Mouse (Mus musculus): ENCODE data around the gene Ddx4. TPM values are rescaled to one million over a fixed set of nuclear protein-coding genes. Genes with fewer than 3 reads are reported as not detected.

Gene Ddx4
- polyA plus RNA-seq, 1 experiment from 2014 or later, result 0.49 TPM

DNA sequence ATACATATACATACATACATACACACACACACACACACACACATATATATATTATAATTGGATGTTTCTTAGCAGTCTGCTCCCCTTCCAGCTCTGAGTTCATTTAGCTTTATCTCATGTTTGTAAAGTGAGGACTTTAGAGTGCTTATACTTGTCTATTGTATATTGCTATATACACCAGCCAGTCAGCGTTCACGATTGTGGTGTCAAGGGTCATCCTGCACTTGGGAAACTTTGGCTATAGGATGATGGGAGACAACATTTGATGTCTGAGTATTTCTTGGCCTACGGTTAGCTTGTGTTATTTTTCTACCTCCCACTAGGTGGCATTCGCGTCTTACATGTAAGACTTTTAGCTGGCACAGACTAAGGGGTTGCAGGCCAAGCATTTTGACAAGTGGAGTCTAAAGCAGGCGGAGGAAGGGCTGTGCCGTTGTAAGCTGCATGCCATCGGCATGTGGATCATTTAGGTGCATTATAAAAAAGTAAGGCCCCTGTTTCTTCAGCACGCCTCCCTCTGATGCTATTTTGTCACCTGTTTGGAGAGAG, 21.7 kb upstream of the Ddx4 start:
- Histone ChIP-seq H3K27ac (ENCODE audit: low read length) (no peak overlapping the region), H3K9me3 (ENCODE audit: control insufficient read depth, low read depth, low read length) (no peaks in the 10 kb centered on the region), H3K9ac (replicated peaks; ENCODE audit: low read depth, low read length) (no peak overlapping the region), H3K4me3 (ENCODE audit: low read depth, low read length) (no peak overlapping the region), H3K36me3 (ENCODE audit: control insufficient read depth, insufficient read depth, low read length) (no peaks in the 10 kb centered on the region; the same call in 1 of the 2 replicates), H3K4me1 (ENCODE audit: control insufficient read depth, insufficient read depth, low read length) (0 out of 2 replicates have a peak, but pooled peaks cover 3% of the 10 kb centered on the region), H3K27me3 (ENCODE audit: control insufficient read depth, insufficient read depth, low read length) (no peaks in the 10 kb centered on the region), H3K4me2 (replicated peaks; ENCODE audit: low read depth, low read length) (no peak overlapping the region)
- peak; percentile 79; the same call in 1 of the 2 replicates for ATAC-seq (ENCODE audit: insufficient number of reproducible peaks, insufficient read depth, low FRiP score, low read depth)
- 11% methylated on average over 9 of the region's 9 CpGs for WGBS

DNA sequence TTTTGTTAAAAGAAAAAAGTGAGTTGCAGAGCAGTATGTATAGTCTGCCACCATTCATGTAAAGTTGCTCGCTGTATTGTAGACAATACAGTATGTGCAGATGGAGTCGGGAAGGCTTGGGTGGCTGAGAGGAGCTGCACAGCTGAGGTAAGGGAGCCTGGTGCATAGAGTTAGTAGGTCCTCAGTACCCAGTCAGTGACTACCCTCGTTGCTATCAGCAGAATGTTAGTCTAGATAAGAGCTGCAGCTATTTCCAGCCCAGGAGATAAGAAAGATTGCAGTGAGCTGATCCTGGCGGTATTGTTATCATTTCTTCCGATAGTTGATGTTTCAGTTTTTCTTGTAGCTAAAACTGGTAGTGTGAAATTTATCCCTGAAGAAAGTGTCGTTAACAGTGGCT, 20.5 kb upstream of the Ddx4 start:
- 61% methylated on average over 6 of the region's 6 CpGs for WGBS
- no peak overlapping the region for H3K27ac ChIP-seq (ENCODE audit: low read length)
- H3K9me3 ChIP-seq (ENCODE audit: control insufficient read depth, low read depth, low read length), result no peaks in the 10 kb centered on the region
- 0 out of 2 replicates have a peak, but pooled peaks cover 3% of the 10 kb centered on the region for H3K4me1 ChIP-seq (ENCODE audit: control insufficient read depth, insufficient read depth, low read length)
- no peak overlapping the region for H3K9ac ChIP-seq (replicated peaks; ENCODE audit: low read depth, low read length)
- no peaks in the 10 kb centered on the region for H3K27me3 ChIP-seq (ENCODE audit: control insufficient read depth, insufficient read depth, low read length)
- no peaks in the 10 kb centered on the region; the same call in 1 of the 2 replicates for H3K36me3 ChIP-seq (ENCODE audit: control insufficient read depth, insufficient read depth, low read length)
- H3K4me3 ChIP-seq (ENCODE audit: low read depth, low read length), result no peak overlapping the region
- no peak overlapping the region for H3K4me2 ChIP-seq (replicated peaks; ENCODE audit: low read depth, low read length)
- ATAC-seq (ENCODE audit: insufficient number of reproducible peaks, insufficient read depth, low FRiP score, low read depth), result no peak

DNA sequence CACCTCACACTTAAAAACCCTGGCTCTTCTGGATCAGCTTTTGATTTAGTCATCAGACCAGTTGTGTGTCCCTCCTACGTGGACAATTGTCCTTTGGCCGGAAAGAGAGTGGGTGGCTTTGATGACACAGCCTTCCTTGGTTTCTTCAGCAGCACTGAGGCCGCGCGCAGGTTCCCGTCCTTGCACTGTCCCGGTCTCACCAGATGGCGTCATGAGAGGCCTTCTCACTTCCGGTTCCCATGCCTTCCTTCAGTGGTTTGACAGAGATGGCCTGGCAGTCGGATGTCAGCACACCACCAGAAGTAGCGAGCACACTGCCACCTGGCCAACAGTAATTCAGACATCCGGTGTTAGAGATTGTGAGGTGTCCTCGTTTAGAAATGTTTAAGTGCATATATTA, 19.4 kb upstream of the Ddx4 start:
- no peak overlapping the region for H3K27ac ChIP-seq (ENCODE audit: low read length)
- H3K36me3 ChIP-seq (ENCODE audit: control insufficient read depth, insufficient read depth, low read length), result no peaks in the 10 kb centered on the region; the same call in 1 of the 2 replicates
- 69% methylated on average over 13 of the region's 13 CpGs for WGBS
- H3K27me3 ChIP-seq (ENCODE audit: control insufficient read depth, insufficient read depth, low read length), result no peaks in the 10 kb centered on the region
- no peak overlapping the region for H3K4me3 ChIP-seq (ENCODE audit: low read depth, low read length)
- H3K4me1 ChIP-seq (ENCODE audit: control insufficient read depth, insufficient read depth, low read length), result 0 out of 2 replicates have a peak, but pooled peaks cover 3% of the 10 kb centered on the region
- H3K9ac ChIP-seq (replicated peaks; ENCODE audit: low read depth, low read length), result no peak overlapping the region
- no peaks in the 10 kb centered on the region for H3K9me3 ChIP-seq (ENCODE audit: control insufficient read depth, low read depth, low read length)
- no peak overlapping the region for H3K4me2 ChIP-seq (replicated peaks; ENCODE audit: low read depth, low read length)
- no peak for ATAC-seq (ENCODE audit: insufficient number of reproducible peaks, insufficient read depth, low FRiP score, low read depth)

DNA sequence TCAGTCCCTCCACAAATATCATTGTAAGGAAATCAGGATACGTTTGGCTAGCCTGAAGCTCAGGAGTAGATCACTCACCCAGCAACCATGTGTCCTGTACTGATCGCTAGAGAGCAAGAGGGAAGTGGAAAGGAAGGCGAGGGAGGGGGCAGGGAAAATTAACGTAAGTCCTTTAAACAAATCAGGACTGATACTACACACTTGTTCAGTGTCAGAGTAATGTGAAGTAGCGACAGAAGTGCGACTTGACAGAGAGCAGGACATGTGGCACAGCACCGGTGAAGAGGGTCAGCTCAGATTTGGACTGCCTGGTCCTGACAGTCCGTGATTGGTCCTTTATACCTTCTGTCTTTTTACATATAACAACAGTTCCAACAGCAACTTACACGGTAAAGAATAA, 14.9 kb upstream of the Ddx4 start:
- no peaks in the 10 kb centered on the region; the same call in 1 of the 2 replicates for H3K36me3 ChIP-seq (ENCODE audit: control insufficient read depth, insufficient read depth, low read length)
- no peak overlapping the region for H3K27ac ChIP-seq (ENCODE audit: low read length)
- no peaks in the 10 kb centered on the region for H3K4me1 ChIP-seq (ENCODE audit: control insufficient read depth, insufficient read depth, low read length)
- H3K4me2 ChIP-seq (replicated peaks; ENCODE audit: low read depth, low read length), result no peak overlapping the region
- 71% methylated on average over 9 of the region's 9 CpGs for WGBS
- no peak overlapping the region for H3K4me3 ChIP-seq (ENCODE audit: low read depth, low read length)
- no peak for ATAC-seq (ENCODE audit: insufficient number of reproducible peaks, insufficient read depth, low FRiP score, low read depth)
- no peaks in the 10 kb centered on the region for H3K9me3 ChIP-seq (ENCODE audit: control insufficient read depth, low read depth, low read length)
- no peak overlapping the region for H3K9ac ChIP-seq (replicated peaks; ENCODE audit: low read depth, low read length)
- no peaks in the 10 kb centered on the region for H3K27me3 ChIP-seq (ENCODE audit: control insufficient read depth, insufficient read depth, low read length)

DNA sequence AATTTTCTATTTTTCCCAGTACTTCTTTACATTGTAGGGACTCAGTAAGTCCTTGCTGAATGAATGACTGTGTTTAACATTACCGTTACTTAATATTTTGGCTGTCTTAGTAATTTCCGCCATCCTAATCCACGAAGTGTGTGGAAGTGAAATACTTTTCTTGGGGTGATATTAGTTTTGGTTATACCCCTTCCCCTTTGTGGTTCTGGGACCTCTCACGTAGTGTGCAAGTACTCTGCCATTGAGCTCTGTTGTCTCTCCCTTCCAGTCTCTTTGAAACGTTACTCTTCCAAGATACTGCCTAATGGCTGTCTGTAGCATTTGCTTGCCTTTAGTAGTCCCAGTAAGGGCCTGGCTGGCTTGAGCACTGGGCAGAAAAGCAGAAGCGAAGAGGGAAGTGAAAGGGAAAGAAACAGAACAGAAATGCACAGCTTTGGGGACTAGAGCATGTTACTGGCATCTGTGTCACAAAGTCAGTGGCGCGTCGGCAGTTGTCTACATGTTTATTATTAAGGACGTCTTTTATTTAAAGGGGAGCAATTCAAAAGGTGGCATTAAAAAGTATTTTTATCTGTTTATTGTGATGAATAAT, 14.3 kb upstream of the Ddx4 start:
- Histone ChIP-seq H3K4me2 (replicated peaks; ENCODE audit: low read depth, low read length) (no peak overlapping the region), H3K4me3 (ENCODE audit: low read depth, low read length) (no peak overlapping the region), H3K36me3 (ENCODE audit: control insufficient read depth, insufficient read depth, low read length) (no peaks in the 10 kb centered on the region; the same call in 1 of the 2 replicates), H3K4me1 (ENCODE audit: control insufficient read depth, insufficient read depth, low read length) (no peaks in the 10 kb centered on the region), H3K27ac (ENCODE audit: low read length) (no peak overlapping the region), H3K9me3 (ENCODE audit: control insufficient read depth, low read depth, low read length) (no peaks in the 10 kb centered on the region), H3K9ac (replicated peaks; ENCODE audit: low read depth, low read length) (no peak overlapping the region), H3K27me3 (ENCODE audit: control insufficient read depth, insufficient read depth, low read length) (no peaks in the 10 kb centered on the region)
- 90% methylated on average over 10 of the region's 10 CpGs for WGBS
- ATAC-seq (ENCODE audit: insufficient number of reproducible peaks, insufficient read depth, low FRiP score, low read depth), result no peak

DNA sequence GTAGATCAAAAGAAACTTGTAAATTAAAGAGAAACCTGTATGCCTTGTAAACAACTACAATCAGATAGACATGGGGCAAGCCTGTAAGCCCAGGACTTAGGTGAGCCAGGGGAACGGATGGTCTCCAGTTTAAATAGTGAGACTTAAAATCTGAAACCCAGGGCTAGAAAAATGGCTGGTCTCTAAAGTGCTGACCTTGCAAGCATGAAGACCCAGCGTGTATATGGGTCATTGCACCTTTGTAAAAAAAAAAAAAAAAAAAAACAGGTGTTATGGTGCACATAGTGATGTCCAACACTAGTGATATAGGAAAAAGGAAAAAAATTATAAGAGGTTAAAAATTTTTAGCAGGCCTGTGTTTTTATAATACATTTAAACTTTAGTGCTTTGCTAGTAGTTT, 9.4 kb upstream of the Ddx4 start:
- 76% methylated on average over 2 of the region's 2 CpGs for WGBS
- H3K27ac ChIP-seq (ENCODE audit: low read length), result no peak overlapping the region
- H3K4me2 ChIP-seq (replicated peaks; ENCODE audit: low read depth, low read length), result no peak overlapping the region
- H3K27me3 ChIP-seq (ENCODE audit: control insufficient read depth, insufficient read depth, low read length), result no peaks in the 10 kb centered on the region
- 0 out of 2 replicates have a peak, but pooled peaks cover 4% of the 10 kb centered on the region for H3K4me1 ChIP-seq (ENCODE audit: control insufficient read depth, insufficient read depth, low read length)
- no peak overlapping the region for H3K4me3 ChIP-seq (ENCODE audit: low read depth, low read length)
- no peak for ATAC-seq (ENCODE audit: insufficient number of reproducible peaks, insufficient read depth, low FRiP score, low read depth)
- H3K9ac ChIP-seq (replicated peaks; ENCODE audit: low read depth, low read length), result no peak overlapping the region
- no peaks in the 10 kb centered on the region for H3K9me3 ChIP-seq (ENCODE audit: control insufficient read depth, low read depth, low read length)
- no peaks in the 10 kb centered on the region for H3K36me3 ChIP-seq (ENCODE audit: control insufficient read depth, insufficient read depth, low read length)

DNA sequence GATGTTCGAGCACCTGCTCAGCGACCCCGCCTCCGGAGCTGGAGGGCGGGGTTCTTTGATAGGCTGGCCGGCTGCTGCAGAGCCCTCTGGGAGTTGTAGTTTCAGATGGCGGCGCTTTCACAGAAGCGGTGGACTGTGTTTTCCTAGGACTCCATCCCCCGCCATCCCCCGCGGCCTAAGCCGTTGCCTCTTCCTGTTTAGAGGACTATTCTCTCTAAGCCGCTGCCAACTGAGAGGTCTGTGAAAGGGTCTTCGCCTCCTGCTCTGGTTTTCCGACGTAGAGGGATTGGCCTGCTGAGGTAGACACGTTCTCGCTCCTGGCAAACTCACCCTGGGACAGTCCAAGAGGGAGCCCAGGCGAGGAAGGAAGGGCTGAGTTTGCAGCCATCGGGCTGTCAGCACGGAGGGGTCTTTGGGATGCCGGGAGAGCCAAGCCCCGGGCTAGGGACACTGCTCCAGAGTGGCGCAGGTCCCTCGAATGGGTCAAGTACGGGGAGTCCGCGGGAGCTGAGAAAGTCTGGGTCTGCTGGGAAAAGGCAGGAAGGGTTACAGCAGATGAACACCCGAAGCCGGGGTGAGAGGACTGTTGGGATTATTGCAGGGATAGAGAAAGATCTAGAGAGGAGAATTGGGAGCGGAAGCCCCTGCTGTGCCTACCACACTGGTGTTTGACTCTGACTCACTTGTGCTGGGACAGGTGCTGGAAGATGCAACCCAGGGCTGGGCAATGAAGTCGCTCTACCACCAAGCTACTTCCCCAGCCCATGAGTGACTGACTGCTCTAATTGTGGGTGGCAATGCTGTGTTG, 8.5 kb upstream of the Ddx4 start, which contains the start of gene Slc38a9:
Gene Slc38a9 (plus strand): TSS at position 178 of the 808 bp plus-strand sequence.
- 0 out of 2 replicates have a peak, but pooled peaks cover 4% of the 10 kb centered on the region for H3K4me1 ChIP-seq (ENCODE audit: control insufficient read depth, insufficient read depth, low read length)
- under 1% methylated on average over 33 of the region's 33 CpGs for WGBS

DNA sequence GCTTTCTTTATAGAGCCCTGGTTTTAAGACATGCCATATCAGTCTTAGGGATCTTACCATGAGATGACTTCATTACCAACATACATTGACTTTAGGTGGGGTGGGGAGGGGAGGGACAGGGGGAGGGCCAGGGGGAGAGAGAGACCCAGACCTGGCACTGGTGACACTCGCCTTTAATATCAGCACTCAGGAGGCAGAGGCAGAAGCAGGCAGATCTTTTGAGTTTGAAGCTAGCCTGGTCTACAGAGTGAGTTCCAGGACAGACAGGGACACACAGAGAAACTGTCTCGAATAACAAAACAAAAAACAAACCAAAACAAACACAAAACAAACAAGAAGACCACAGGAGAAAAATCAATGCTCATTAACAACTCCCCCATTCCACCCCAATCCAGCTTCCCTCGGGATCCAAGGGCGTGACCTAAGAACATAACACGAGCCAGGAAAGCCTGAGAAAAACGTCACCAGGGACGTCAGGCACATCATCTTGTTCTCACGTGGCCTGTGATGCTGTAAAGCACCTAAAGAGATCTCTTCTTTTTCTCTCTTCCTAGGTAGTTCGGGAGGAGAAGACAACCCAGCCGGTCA, 7.8 kb upstream of the Ddx4 start:
- WGBS, result 3% methylated on average over 10 of the region's 10 CpGs
- Histone ChIP-seq H3K36me3 (ENCODE audit: control insufficient read depth, insufficient read depth, low read length) (no peaks in the 10 kb centered on the region), H3K4me1 (ENCODE audit: control insufficient read depth, insufficient read depth, low read length) (0 out of 2 replicates have a peak, but pooled peaks cover 4% of the 10 kb centered on the region), H3K4me3 (ENCODE audit: low read depth, low read length) (peak overlapping the region; percentile 85), H3K4me2 (replicated peaks; ENCODE audit: low read depth, low read length) (peak overlapping the region; percentile 78), H3K27me3 (ENCODE audit: control insufficient read depth, insufficient read depth, low read length) (no peaks in the 10 kb centered on the region), H3K9ac (replicated peaks; ENCODE audit: low read depth, low read length) (0 out of 2 replicates have a peak overlapping the region, but pooled peaks have one; percentile 33), H3K9me3 (ENCODE audit: control insufficient read depth, low read depth, low read length) (no peaks in the 10 kb centered on the region), H3K27ac (ENCODE audit: low read length) (no peak overlapping the region)
- ATAC-seq (ENCODE audit: insufficient number of reproducible peaks, insufficient read depth, low FRiP score, low read depth), result peak; percentile 50; the same call in 1 of the 2 replicates

More for the DNA sequence above, 8.5 kb upstream of the Ddx4 start, which contains the start of gene Slc38a9:
- peak within 1 kb of the TSS; percentile 85 for H3K4me3 ChIP-seq (ENCODE audit: low read depth, low read length)
- peak within 1 kb of the TSS; percentile 78 for H3K4me2 ChIP-seq (replicated peaks; ENCODE audit: low read depth, low read length)
- H3K27ac ChIP-seq (ENCODE audit: low read length), result no peak within 1 kb of the TSS
- no peaks in the 10 kb centered on the region for H3K9me3 ChIP-seq (ENCODE audit: control insufficient read depth, low read depth, low read length)
- H3K9ac ChIP-seq (replicated peaks; ENCODE audit: low read depth, low read length), result peak within 1 kb of the TSS; percentile 76
- ATAC-seq (ENCODE audit: insufficient number of reproducible peaks, insufficient read depth, low FRiP score, low read depth), result peak; percentile 99
- H3K36me3 ChIP-seq (ENCODE audit: control insufficient read depth, insufficient read depth, low read length), result no peaks in the 10 kb centered on the region
- no peaks in the 10 kb centered on the region for H3K27me3 ChIP-seq (ENCODE audit: control insufficient read depth, insufficient read depth, low read length)

All from stomach, embryonic 14.5 days (tissue).